Mouse (Mus musculus): Measurements from ENCODE around the gene Stx17.

Stx17 gene

DNA sequence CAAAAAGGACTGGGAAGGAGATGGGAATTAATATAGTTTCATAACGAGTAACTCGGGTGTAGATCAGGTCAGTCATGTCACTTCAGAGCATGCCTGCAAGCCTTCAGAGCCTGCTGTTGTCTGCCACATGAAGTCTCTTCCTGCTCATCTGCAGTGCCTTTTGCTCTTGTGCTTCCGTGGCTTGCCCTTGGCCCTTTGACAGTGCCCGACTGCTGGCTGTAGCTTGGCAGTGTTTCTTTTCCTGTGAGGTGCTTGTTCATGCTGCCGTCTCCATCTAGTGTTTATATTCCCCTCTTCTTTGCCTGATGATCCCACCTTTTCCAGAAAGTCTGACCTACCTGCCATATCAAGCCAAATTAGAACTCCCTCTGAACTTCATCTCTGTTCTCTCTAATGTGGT is 39.1 kb downstream of the Stx17 start:
- DNase-seq (ENCODE audit: low spot score in 2 of 2), result no peak

DNA sequence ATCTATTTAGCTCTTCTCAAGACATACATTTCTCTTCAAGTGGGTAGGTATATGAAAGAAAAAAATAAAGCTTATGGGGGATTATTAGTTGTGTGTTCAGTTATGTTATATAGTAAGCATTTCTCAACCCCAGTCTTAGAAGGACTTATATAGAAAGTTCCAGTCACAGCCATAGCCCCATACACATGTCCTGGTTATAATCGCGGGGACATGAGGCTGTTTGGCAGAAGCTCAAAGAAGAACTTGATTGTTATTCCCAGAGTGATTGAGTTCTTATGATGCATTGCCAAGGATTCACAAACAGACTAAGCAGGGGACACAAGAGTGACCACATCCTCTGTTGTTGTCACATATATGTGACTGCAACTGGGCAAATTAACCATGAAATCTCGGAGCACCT is 51.0 kb downstream of the Stx17 start:
- DNase-seq (ENCODE audit: low spot score in 2 of 2), result no peak

DNA sequence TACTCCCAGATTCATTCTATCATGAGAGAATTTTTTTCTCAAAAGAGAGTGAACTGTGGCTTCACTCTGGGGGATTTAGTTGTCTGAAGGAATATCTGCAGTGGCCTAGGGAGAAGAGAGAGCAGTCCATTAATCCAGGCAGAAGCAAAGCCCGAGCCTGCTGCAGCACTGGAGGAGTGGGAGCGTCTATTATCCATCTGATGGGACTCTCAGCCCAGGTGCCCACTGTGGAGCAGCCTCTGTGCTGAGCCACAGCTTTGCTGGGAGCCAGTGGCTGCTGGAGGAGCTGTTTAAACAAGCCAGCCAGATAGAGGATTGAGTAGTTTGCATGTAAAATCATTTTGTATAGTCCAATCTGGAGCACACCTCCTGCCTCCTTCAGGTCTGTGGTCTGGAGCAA is 56.2 kb downstream of the Stx17 start:
- DNase-seq (ENCODE audit: low spot score in 2 of 2), result no peak

DNA sequence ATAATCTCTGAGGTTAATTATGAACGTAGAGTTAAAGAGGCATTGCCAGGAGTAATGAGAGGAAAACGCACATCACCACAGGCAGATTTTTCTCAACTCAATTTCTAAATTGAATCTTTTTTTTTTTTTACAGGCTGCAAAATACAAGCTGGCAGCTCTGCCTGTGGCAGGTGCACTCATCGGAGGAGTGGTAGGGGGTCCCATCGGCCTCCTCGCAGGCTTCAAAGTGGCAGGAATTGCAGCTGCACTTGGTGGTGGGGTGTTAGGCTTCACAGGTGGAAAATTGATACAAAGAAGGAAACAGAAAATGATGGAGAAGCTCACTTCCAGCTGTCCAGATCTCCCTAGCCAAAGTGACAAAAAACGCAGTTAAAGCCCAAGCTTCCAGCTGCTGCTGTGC is 56.7 kb downstream of the Stx17 start:
- DNase-seq (ENCODE audit: low spot score in 2 of 2), result no peak

DNA sequence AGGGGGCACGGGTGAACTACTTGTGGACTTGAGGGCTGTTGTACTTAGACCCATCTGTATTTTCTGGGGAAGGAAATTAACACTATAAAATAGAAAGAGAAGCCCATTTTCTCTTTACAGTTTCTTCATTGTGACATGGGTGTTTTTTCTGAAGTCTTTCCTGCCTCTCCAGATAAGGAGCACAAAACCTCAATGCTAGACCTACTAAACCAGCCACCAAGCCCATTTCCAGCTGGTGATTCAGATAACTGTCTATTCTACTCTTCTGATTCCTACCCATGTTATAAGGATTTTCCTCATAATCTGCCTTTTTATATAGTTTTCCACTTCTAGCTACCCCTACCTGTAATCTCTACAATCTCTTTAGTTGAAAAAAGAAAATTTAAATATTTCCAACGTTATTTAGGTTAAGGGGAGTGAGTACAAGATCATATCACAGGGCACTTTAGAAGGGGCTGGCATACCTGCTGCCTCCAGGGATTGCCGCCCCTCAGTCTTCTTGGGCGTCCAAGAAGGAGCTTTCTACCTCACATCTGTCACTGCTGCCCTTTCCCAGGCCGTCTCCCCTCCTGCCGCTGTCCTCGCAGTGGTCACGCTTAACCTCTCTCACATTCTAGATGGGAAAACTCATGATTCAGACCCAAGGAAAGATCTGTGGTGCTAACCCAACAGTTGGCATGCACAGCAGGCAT is 57.5 kb downstream of the Stx17 start:
- no peak for DNase-seq (ENCODE audit: low spot score in 2 of 2)

DNA sequence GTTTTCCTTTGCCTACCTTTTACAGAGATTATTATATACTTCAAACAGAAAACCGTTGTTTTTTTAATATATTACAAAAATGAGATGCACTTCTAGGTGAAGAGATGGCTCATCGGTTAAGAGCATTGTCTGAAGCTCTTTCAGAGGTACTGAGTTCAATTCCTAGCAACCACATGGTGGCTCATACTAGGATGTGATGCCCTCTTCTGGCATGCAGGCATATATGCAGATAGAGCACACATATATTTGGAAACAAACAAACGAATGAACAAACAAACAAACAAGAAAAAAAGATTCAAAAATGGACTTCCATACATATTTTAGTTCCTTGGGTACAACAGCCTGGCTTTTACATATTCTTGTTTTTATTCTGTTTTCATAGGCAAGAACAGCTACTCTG is 73.2 kb downstream of the Stx17 start:
- no peak for DNase-seq (ENCODE audit: low spot score in 2 of 2)

DNA sequence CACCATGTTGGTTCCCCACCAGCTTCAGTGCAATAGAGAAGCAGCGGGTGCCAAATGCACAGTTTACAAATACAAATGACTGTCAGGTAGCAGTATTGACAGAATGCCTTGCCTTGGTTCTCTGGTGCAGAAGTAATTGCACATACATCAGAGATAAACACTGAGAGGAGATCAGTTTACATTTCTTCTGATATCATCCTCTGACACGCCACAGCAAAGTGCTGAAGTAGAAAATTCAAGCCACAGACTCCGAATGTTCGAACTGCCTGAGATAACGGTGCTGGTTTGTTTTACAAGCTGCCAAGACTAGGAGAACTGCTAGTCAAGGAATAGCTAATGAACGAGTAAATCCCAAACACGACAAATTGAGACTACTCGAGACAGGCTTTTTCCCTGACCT is 73.7 kb downstream of the Stx17 start:
- DNase-seq (ENCODE audit: low spot score in 2 of 2), result no peak

DNA sequence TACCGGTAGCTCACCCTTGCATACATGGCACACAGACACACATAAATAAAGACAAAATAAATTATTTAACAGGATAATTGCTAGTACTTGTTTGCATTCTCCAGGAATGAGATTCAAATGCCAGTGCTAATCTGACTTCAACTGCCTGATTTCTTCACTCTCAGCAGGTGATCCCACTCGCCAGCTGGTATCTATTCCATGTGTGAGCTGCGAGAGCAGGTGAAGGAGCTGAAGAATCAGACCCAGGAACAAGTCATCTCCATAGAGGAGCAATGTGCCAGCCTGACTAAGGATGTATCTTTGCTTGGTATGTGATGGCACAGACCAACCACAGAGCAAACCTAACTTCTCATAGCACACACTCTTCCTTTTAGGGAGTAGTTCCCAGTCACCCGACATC is 78.8 kb downstream of the Stx17 start:
- DNase-seq (ENCODE audit: low spot score in 2 of 2), result no peak

DNA sequence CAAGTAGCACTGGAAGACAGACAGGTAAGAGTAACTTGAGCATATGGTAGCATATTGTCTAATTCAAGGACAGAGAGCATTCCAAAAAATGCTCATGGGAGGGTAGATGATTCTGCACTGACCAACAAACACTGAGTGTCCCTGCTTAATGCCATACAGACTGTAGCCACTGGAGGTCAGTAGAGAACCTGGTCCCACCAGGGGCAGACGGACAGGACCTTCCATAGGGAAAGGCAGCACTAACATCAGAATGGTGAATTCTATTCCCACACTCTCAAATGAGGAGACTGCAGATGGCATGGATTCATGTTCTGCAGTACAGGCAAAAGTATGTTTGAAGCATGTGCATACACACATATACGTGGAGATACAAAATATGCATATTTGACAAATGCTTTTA is 100.5 kb downstream of the Stx17 start:
- DNase-seq (ENCODE audit: low spot score in 2 of 2), result peak; percentile 46 to 64

DNA sequence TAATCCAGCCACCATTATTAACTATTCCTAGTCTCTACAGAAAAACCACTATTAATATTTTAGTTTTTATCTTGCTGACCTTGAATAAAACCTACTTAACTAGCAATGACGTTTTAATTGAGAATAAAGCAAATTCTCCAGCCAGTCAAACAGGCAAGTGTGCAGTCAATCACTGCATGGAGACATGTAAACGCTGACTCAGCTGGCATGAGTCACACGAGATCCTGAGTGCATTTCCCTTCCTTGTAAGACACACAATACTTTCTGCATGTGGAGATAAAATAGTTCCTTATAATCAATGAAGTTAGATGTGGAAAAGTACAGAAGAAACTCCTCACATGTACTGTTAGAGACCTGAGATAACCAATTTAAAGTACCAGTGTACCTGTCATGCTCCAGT is 100.9 kb downstream of the Stx17 start:
- no peak for DNase-seq (ENCODE audit: low spot score in 2 of 2)

DNA sequence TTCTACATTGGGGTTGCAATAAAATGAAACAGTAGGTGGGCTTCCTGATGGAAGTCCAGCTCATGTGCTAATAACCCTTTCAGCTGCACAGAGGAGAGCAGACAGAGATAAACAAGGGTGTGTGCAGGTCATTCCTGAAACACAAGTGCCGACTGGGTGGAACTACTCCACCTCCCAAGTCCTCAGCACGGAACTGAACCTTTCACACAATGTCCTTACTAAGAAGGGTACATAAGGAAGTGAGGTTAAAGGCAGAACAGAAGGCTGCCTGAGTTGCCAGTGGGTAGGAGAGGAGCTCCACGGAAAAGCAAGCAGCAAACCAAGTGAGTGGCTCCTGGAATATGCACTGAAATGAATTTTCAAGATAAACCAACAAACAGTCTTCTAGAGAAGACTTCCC is 102.1 kb downstream of the Stx17 start:
- no peak for DNase-seq (ENCODE audit: low spot score in 2 of 2)

All from right cerebral cortex, postnatal 10 days (tissue).